Mouse (Mus musculus): ENCODE measurements around the gene Piezo1. TPM values are rescaled to one million over a fixed set of nuclear protein-coding genes. Genes with fewer than 3 reads are reported as not detected.

Piezo1 gene
- total RNA-seq (2014; fragmentation: Nextera tagmentation) (77.0 and 95.3 TPM in 2 replicates), total RNA-seq (2017) (24.9 and 26.0 TPM in 2 replicates), polyA plus RNA-seq (2012) (69.6 and 79.4 TPM in 2 replicates)

DNA sequence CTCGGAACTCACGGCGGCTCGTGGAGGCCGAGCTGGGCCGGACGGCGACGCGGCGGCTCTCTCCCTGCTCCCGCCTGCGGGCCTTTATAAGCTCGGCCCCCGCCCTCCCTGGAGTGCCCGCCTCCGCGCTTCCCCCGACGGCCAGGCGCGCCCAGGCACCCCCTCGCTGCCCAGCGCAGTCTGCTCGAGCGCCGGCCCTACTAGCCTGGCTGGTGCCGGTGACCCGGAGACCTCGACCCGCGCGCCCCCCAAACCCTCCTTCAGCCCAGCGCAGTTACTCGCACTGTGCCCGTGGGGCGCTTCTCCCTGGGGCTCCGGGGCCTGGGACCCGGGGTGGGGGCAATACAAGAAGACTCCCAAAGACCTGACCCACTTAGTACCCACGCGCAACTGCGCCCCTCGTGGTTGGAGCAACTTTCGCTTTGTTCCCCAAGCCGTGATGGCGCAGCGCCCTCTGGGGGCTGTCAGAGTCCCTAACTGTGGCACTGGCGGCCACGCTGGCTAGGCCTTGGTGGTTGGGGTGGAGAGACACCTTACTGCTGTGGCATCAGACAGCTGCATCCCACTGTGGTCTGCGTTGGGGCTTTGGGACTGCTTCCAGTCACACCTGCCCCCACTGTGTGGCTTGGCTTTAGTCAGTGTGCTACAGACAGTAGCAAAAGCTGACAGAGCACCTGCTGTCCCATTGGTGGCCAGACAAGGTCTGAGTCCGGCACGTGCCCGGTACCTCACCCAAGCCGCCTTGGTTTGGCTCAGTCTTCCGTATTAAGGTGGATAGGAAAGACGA, at the start of gene Piezo1:
Gene Piezo1, minus strand, starts transcription at position 65 of the 787 bp plus-strand sequence.
- ATAC-seq (ENCODE audit: extremely low read depth, insufficient number of reproducible peaks, low FRiP score, poor library complexity, severe bottlenecking) (peak; percentile 30; the same call in 1 of the 2 replicates), DNase-seq (ENCODE audit: low spot score) (peak; percentile 61)
- no peaks in the 10 kb centered on the region for H3K9me3 ChIP-seq (replicated peaks)
- H3K27me3 ChIP-seq (ENCODE audit: insufficient read depth, low read length): no peaks in the 10 kb centered on the region
- peaks cover 28% of the 10 kb centered on the region for H3K36me3 ChIP-seq (replicated peaks)
- H3K4me3 ChIP-seq (ENCODE audit: low read depth, low read length): peak within 1 kb of the TSS; percentile 86
- H3K4me1 ChIP-seq (ENCODE audit: insufficient read depth, low read depth, low read length): peaks cover 71% of the 10 kb centered on the region
- TF ChIP-seq GATA2 (IDR thresholded peaks at IDR 0.05; ENCODE audit: borderline replicate concordance, low read depth, low read length) (no peak), CTCF (IDR thresholded peaks at IDR 0.05; ENCODE audit: low read depth, low read length) (peak; percentile 94), TAL1 (conservative IDR thresholded peaks at IDR 0.05; ENCODE audit: low read depth, low read length) (no peak)

DNA sequence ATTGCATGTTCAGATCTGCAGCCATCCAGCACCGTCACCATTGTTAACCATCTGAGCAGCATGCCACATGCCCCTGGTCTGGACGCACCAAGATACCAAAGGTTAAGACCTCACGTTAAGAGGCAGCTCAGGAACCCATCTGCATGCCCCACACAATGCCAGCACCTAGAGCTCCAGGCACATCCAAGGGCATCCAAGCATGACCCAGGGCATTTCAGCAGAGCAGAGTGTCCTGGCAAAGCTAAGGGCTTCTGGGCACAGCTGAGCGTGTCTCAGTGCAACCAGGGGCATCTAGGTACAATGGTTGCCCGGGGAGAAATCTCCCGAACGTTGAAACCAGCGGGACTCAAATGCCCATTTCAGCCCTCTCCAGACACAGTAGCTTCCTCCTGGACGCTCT, 49.5 kb upstream of the Piezo1 start:
- Histone ChIP-seq H3K36me3 (replicated peaks) (peaks cover 24% of the 10 kb centered on the region), H3K27me3 (ENCODE audit: insufficient read depth, low read length) (peaks cover 53% of the 10 kb centered on the region), H3K4me3 (ENCODE audit: low read depth, low read length) (no peak overlapping the region), H3K4me1 (ENCODE audit: insufficient read depth, low read depth, low read length) (peaks cover 6% of the 10 kb centered on the region), H3K9me3 (replicated peaks) (no peaks in the 10 kb centered on the region)
- no peak for DNase-seq (ENCODE audit: low spot score)
- TF ChIP-seq GATA2 (IDR thresholded peaks at IDR 0.05; ENCODE audit: borderline replicate concordance, low read depth, low read length) (no peak), TAL1 (conservative IDR thresholded peaks at IDR 0.05; ENCODE audit: low read depth, low read length) (no peak), POLR2AphosphoS5 (IDR thresholded peaks at IDR 0.05; ENCODE audit: insufficient replicate concordance, low read depth, low read length) (no peak), CTCF (IDR thresholded peaks at IDR 0.05; ENCODE audit: low read depth, low read length) (no peak), GATA1 (IDR thresholded peaks at IDR 0.05; ENCODE audit: borderline replicate concordance, low read length) (no peak)
- no peak for ATAC-seq (ENCODE audit: extremely low read depth, insufficient number of reproducible peaks, low FRiP score, poor library complexity, severe bottlenecking)

DNA sequence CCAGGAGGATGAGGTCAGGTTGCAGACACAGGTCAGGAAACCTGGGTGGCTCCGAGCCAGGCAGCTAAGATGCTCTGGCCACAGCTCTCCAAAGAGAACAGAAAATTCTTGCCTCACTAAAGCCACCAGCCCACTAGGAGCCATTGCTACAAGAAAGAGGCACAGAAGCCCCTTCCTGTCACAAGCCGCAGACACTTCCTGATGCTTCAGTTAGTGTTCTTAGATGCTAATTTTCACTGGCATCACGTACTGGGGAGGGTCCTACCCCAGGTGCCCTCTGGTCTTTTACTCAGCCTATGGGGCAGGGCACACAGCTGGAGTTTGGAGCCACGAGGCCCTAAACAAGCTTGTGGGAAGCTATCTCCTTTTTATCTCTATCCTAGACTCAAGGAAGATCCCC, 44.9 kb upstream of the Piezo1 start:
- peaks cover 2% of the 10 kb centered on the region; the same call in 1 of the 2 replicates for H3K4me1 ChIP-seq (ENCODE audit: insufficient read depth, low read depth, low read length)
- no peaks in the 10 kb centered on the region for H3K9me3 ChIP-seq (replicated peaks)
- DNase-seq (ENCODE audit: low spot score) (no peak), ATAC-seq (ENCODE audit: extremely low read depth, insufficient number of reproducible peaks, low FRiP score, poor library complexity, severe bottlenecking) (no peak)
- H3K36me3 ChIP-seq (replicated peaks): peaks cover 30% of the 10 kb centered on the region
- TF ChIP-seq GATA2 (IDR thresholded peaks at IDR 0.05; ENCODE audit: borderline replicate concordance, low read depth, low read length) (no peak), GATA1 (IDR thresholded peaks at IDR 0.05; ENCODE audit: borderline replicate concordance, low read length) (no peak), POLR2AphosphoS5 (IDR thresholded peaks at IDR 0.05; ENCODE audit: insufficient replicate concordance, low read depth, low read length) (no peak), TAL1 (conservative IDR thresholded peaks at IDR 0.05; ENCODE audit: low read depth, low read length) (no peak)
- no peak overlapping the region for H3K4me3 ChIP-seq (ENCODE audit: low read depth, low read length)
- peaks cover 63% of the 10 kb centered on the region for H3K27me3 ChIP-seq (ENCODE audit: insufficient read depth, low read length)

DNA sequence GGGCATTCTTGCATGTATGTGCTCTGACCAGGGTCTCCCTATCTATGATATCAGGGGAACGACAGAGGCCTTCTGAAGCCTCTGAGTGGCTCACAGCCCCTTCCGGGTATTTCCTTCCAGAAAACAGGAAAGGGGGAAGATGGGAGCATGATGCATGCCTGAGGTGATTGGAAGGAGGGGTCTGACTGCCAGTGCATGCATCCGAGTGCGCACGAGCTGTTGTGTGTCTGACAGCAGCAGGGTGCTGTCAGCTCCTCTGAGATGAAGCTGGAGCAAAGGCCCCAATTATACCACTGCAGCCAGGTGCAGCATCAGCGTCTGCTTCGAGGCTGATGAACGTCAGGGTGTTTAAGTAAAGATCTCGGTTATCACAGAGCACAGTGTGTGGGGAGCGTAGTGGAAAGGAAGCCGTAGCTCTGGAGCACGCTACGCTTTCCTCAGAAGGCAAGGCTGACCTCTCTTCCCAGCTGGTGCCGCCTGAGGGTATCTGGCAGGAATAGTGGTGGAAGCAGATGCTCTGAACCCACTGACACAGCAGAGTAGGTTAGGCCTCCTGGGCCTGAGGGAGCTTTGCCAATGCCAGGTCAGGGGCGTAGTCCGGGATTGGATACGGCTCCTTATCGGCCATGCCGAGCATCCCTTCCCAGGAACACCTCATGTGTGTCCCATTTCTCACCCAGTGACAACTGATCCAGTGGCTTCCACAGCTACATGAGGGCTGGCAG, 42.8 kb upstream of the Piezo1 start:
- ATAC-seq (ENCODE audit: extremely low read depth, insufficient number of reproducible peaks, low FRiP score, poor library complexity, severe bottlenecking) (no peak), DNase-seq (ENCODE audit: low spot score) (no peak)
- TF ChIP-seq POLR2AphosphoS5 (IDR thresholded peaks at IDR 0.05; ENCODE audit: insufficient replicate concordance, low read depth, low read length): no peak
- TF ChIP-seq CTCF (IDR thresholded peaks at IDR 0.05; ENCODE audit: low read depth, low read length): no peak
- no peak for TF ChIP-seq GATA1 (IDR thresholded peaks at IDR 0.05; ENCODE audit: borderline replicate concordance, low read length)
- no peak for TF ChIP-seq TAL1 (conservative IDR thresholded peaks at IDR 0.05; ENCODE audit: low read depth, low read length)
- TF ChIP-seq GATA2 (IDR thresholded peaks at IDR 0.05; ENCODE audit: borderline replicate concordance, low read depth, low read length): no peak
- Histone ChIP-seq H3K4me3 (ENCODE audit: low read depth, low read length) (no peak overlapping the region), H3K4me1 (ENCODE audit: insufficient read depth, low read depth, low read length) (peaks cover 2% of the 10 kb centered on the region; the same call in 1 of the 2 replicates), H3K9me3 (replicated peaks) (no peaks in the 10 kb centered on the region), H3K27me3 (ENCODE audit: insufficient read depth, low read length) (peaks cover 66% of the 10 kb centered on the region), H3K36me3 (replicated peaks) (peaks cover 23% of the 10 kb centered on the region)

DNA sequence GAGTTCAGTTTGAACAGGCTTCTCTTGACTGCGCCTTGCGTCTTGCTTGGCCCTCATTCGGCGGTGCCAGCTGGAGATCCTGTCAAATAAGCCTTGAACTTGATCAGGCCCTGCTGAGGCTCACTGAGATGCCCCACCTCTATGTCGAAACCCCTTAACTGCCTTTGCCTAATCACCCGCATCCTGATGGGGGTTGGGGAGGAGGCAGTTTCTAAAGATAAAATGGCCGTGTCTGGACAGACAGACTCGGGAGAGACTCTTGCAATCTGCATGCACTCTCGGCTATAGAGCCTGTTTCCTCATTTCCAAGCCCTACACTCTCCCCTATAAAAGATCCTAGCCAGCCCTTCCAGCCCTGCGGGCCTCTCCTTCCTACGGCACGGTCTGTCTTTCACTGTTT, 42.1 kb upstream of the Piezo1 start:
- no peak for DNase-seq (ENCODE audit: low spot score)
- TF ChIP-seq CTCF (IDR thresholded peaks at IDR 0.05; ENCODE audit: low read depth, low read length) (no peak), GATA2 (IDR thresholded peaks at IDR 0.05; ENCODE audit: borderline replicate concordance, low read depth, low read length) (no peak), TAL1 (conservative IDR thresholded peaks at IDR 0.05; ENCODE audit: low read depth, low read length) (no peak), POLR2AphosphoS5 (IDR thresholded peaks at IDR 0.05; ENCODE audit: insufficient replicate concordance, low read depth, low read length) (no peak), GATA1 (IDR thresholded peaks at IDR 0.05; ENCODE audit: borderline replicate concordance, low read length) (no peak)
- H3K4me3 ChIP-seq (ENCODE audit: low read depth, low read length): no peak overlapping the region

DNA sequence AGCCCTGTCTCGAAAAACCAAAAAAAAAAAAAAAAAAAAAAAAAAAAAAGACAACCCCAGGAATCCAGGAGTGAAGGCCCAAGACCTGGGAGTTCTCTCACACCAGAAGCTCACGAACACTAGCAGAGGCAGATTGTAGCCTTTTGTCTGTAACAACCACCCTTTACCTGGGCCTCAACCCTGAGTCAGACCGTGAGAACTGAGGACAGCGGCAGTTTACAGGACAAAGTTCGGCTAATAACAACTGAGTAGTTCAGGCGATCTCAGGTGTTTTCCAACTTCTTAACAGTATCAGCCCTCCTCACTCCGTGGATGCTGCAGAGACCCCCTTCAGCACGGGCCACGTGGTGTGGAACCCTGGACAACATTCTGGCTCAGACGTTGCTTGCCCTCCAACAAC, 35.6 kb upstream of the Piezo1 start:
- TF ChIP-seq CTCF (IDR thresholded peaks at IDR 0.05; ENCODE audit: low read depth, low read length) (no peak), POLR2AphosphoS5 (IDR thresholded peaks at IDR 0.05; ENCODE audit: insufficient replicate concordance, low read depth, low read length) (no peak), GATA1 (IDR thresholded peaks at IDR 0.05; ENCODE audit: borderline replicate concordance, low read length) (no peak), GATA2 (IDR thresholded peaks at IDR 0.05; ENCODE audit: borderline replicate concordance, low read depth, low read length) (no peak), TAL1 (conservative IDR thresholded peaks at IDR 0.05; ENCODE audit: low read depth, low read length) (no peak)
- no peaks in the 10 kb centered on the region for H3K4me1 ChIP-seq (ENCODE audit: insufficient read depth, low read depth, low read length)
- H3K4me3 ChIP-seq (ENCODE audit: low read depth, low read length): no peak overlapping the region
- H3K36me3 ChIP-seq (replicated peaks): no peaks in the 10 kb centered on the region
- H3K9me3 ChIP-seq (replicated peaks): no peaks in the 10 kb centered on the region
- DNase-seq (ENCODE audit: low spot score) (no peak), ATAC-seq (ENCODE audit: extremely low read depth, insufficient number of reproducible peaks, low FRiP score, poor library complexity, severe bottlenecking) (no peak)
- peaks cover 75% of the 10 kb centered on the region for H3K27me3 ChIP-seq (ENCODE audit: insufficient read depth, low read length)

More for the DNA sequence above, 42.1 kb upstream of the Piezo1 start:
- peaks cover 18% of the 10 kb centered on the region for H3K36me3 ChIP-seq (replicated peaks)
- no peaks in the 10 kb centered on the region for H3K9me3 ChIP-seq (replicated peaks)
- ATAC-seq (ENCODE audit: extremely low read depth, insufficient number of reproducible peaks, low FRiP score, poor library complexity, severe bottlenecking): no peak
- H3K27me3 ChIP-seq (ENCODE audit: insufficient read depth, low read length): peaks cover 63% of the 10 kb centered on the region
- H3K4me1 ChIP-seq (ENCODE audit: insufficient read depth, low read depth, low read length): peaks cover 2% of the 10 kb centered on the region; the same call in 1 of the 2 replicates

Measured in G1E (cell line).